Mouse (Mus musculus) heart, postnatal 4 days (tissue): ENCODE measurements around the gene Astn2. TPM values are rescaled to one million over a fixed set of nuclear protein-coding genes. Genes with fewer than 3 reads are reported as not detected.

Source experiments
- DNase-seq: peaks from one replicate; pipeline ENCODE4 v3.0.0; 2021
- total RNA-seq, 2 experiments: library from RNA; stranded (reverse); gene quantifications; 2 replicates each; pipeline ENCODE4 v1.2.3; 2021

The Astn2 gene
- total RNA-seq, 2 experiments from 2014 or later = 2.7 to 3.5 TPM

DNA sequence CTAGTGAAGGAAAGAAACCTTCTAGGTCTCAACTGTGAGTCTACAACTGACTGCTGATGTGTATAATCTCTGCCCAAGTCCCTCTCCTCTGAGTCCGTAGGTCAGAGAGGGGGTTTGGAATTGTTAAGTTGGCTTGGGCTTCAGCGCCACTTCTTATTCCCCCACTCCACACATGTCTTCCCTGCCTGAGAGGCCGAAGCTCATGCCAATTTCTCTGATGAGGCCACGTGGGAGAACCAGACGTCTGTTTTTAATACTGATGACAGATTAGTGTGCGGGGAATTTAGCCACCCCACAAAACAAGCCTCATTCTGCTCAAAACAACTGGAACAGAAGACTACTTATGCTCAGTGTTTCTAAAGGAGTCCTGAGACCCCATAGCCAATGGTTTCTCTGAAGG lies 872.8 kb downstream of the Astn2 start:
- peak; percentile 7 for DNase-seq

GRCm38 (mm10) chr4:65530901-65531300 lies 873.5 kb downstream of the Astn2 start:
- DNase-seq = no peak

DNA sequence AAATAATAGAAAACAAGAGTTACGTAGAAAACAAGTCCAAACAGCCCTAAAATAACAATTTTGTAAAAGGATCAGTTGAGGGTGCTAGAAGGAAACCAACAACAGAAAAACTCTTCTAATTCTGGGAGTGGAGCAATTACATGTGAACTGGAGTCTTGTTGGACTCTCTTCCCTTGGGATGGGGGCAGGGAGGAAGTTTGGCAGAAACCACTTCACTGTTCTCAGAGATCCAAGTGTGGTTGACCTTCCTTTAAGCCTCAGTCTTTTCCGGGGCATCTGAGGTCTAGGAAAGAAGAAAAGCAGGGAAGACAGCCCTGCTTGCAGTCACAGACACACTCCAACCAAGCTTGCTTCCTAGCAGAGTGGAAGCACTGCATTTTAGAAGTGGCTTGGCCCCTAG lies 896.3 kb downstream of the Astn2 start:
- DNase-seq = peak; percentile 44

GRCm38 (mm10) chr4:65506870-65507269 lies 897.5 kb downstream of the Astn2 start:
- DNase-seq = no peak

DNA sequence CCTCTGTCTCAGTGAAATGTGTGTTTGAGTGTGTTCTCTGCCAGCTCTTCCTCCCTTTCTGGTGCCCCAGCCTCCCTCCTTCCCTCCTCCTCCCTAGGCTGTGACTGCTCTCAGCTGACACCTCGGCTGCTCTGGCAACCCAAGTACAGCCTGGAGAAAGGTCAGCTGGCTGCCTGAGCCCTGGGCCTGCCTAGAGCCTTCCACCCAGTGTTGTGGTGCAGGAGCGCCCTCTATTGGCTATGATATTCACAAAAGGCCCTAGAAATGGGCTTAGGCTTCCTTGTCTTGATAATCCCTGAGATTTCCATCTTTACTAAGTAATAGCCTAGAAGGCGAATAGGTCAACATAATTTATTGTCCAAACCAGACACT lies 908.0 kb downstream of the Astn2 start:
- peak; percentile 90 for DNase-seq

GRCm38 (mm10) chr4:65495705-65496462 lies 908.5 kb downstream of the Astn2 start:
- no peak for DNase-seq

GRCm38 (mm10) chr4:65491541-65491940 lies 912.9 kb downstream of the Astn2 start:
- DNase-seq = no peak

DNA sequence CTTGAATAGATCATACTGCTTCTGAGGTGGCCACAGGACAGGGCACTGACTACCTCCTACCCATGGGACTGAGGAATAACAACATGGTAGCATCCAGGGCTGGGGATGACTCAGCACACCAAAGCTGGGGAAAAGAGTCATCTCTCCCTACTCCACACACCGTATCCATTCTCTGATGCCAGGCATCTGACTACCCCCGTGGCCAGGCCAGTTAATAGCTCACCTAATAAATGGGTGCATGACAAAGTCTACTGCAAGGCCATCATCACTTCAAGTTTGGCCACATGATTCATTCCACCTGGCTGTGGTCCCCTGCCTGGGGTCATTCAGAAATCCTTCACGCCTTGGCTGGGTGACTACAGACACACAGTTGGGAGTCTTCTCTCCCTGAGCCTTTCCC lies 914.7 kb downstream of the Astn2 start:
- DNase-seq = no peak

- peak; percentile 44 for DNase-seq
Observed at GRCm38 (mm10) chr4:65481632-65482031, 922.8 kb downstream of the Astn2 start.

DNA sequence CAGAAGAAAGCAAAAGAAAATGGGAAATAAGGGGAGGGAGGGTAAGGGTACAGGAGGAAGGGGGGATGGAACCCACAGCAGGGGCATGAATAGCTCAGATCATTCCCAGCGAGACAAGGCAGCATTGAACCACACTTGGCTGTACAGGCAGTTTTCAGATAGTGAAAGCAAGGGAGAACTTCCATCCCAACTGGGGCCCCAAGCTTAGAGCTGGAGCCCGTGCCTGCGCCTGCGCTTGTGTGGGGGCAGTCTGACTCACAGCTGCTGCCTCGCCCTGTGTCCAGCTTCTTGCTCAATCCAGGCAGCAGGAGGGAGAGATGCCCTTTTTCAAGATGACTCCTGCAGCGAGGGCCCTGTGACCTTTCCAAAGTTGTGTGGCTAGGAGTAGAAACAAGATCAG lies 927.3 kb downstream of the Astn2 start:
- DNase-seq = peak; percentile 60

DNA sequence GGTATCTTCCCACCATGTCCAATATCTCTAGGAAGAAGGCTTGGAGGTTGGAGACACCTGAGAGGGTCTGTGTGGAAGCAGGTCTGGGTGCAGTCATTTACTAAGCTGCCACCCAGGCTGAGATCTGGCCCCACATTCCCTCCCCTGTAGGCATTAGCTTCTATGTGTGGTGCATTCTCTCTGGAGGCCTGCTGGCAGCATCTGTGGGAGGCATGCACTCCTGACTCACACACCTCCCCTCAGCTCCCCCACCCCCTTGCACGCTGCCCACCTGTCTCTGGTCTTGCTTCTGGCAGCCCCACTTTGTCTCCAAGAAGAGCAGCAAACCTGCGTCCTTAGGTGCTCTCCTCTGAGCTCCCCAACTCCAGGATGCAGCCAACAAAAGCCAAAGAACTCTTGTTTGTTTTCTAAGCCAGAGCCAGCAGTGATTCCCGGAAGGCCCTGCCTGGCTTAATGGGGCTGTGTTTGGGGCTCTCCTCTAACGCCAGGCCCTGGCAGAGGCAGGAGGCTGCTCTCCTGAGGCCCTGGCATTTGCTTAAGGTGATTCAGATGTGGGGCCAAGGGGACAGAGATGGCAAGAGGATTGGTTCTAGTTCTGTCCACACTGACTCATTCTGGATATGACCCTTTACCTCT lies 928.4 kb downstream of the Astn2 start:
- DNase-seq = peak; percentile 10

DNA sequence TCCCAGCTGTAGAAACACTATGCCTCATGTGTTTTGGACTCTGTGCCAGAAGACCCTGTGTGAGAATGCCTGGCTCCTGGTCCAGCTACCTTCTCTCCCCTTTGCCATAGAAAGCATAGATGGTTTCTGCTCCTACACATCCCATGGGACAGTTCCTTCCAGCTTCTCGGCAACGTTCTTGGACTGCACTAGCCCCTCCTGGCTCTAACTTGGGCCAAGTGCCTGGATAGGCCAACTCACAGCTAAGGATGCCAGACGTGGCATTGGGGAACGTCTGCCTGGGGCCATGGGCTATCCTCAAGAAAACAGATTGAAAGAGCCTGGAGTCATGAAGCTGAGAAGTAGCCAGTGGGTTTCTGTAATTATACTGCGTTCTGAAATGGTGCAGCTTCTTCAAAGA lies 931.3 kb downstream of the Astn2 start:
- no peak for DNase-seq

- no peak for DNase-seq
Observed at GRCm38 (mm10) chr4:65449171-65449570, 955.2 kb downstream of the Astn2 start.

GRCm38 (mm10) chr4:65441746-65442145 lies 962.7 kb downstream of the Astn2 start:
- no peak for DNase-seq

DNA sequence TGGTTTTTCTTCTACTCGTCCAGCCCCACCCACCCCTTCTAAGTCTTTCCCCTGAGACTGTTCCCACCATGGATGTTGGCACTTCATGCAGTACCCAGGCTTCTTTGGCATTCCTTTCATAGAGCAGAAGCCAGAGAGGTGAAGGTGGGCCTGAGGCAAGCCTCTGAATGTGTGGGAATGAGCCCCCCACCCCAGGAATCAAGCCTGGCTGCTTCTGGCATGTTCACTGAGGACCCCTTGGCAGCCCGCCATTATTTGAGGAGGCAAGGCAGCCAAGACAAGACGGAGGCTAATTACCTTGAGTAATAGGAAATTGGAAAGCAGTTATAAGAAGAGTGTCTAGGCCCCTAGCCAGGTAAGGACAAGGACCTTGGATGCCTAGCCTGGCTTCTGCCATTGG lies 973.6 kb downstream of the Astn2 start:
- DNase-seq = peak; percentile 10

- DNase-seq = no peak
Observed at GRCm38 (mm10) chr4:65427480-65427879, 976.9 kb downstream of the Astn2 start.

- DNase-seq = peak; percentile 47
Observed at GRCm38 (mm10) chr4:65426437-65426836, 978.0 kb downstream of the Astn2 start.

DNA sequence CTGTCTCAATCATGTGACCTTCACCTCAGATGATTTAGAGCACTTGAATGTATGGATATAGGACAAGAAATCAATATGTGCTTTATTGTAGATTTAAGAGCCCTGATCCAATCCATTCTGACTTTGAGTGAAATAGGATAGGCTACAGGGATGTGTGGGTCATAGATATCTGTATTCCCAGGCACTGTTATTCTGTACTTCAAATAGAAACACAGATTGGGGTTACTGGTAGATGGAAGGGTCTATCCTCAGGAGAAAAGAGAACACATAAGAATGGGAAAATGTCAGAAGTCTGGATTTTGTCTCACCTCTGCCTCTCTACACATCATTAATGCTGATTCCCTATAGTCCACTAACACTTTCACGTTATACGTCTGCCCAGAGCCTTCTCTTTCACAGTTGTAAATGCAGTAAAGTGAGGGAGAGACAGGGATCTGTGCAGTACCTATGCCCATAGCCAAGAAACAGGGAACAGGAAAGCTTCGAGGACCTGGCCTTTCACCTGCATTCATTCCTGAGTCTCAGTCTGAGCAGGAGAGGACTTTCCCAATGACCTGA lies 981.3 kb downstream of the Astn2 start:
- no peak for DNase-seq

- DNase-seq = no peak
Observed at GRCm38 (mm10) chr4:65421272-65421671, 983.1 kb downstream of the Astn2 start.

DNA sequence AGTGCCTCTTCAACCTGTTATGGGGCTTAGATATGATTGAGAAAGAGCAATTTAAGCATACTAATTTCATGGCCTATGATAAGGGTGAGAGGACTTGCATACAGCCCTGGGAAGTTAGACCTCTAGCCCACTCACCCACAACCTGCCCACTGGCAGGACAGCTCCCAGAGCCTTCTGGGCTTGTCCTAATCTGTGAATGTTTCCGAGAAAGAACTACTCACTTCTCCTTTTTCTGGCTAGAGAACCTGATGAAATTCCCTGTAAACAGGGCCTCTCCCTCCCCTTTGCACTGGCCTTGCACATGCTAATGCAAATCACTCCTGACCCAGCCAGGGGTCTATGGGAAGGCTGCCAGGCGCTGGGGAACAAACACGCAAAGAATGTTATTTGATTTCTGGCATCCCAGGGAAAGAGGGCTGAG lies 983.9 kb downstream of the Astn2 start:
- DNase-seq = peak; percentile 80

DNA sequence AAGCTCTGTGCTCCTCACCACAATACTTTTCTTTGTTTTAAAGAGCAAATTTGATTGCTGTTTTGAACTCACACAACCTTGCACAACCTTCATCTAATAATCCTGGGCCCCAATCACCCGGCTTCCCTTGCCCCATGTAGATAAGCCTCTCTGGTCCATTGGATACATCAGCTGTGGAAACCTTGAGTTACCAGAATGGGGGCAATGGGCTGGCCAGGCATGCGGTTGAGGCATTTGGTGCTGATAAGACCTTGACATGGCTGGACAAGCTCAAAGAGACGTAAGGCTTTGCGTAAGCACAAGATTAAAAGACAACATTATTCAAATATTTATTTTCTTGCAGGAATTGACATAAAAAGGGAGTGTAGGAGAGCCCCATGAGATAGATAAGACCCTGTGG lies 988.9 kb downstream of the Astn2 start:
- DNase-seq = no peak

DNA sequence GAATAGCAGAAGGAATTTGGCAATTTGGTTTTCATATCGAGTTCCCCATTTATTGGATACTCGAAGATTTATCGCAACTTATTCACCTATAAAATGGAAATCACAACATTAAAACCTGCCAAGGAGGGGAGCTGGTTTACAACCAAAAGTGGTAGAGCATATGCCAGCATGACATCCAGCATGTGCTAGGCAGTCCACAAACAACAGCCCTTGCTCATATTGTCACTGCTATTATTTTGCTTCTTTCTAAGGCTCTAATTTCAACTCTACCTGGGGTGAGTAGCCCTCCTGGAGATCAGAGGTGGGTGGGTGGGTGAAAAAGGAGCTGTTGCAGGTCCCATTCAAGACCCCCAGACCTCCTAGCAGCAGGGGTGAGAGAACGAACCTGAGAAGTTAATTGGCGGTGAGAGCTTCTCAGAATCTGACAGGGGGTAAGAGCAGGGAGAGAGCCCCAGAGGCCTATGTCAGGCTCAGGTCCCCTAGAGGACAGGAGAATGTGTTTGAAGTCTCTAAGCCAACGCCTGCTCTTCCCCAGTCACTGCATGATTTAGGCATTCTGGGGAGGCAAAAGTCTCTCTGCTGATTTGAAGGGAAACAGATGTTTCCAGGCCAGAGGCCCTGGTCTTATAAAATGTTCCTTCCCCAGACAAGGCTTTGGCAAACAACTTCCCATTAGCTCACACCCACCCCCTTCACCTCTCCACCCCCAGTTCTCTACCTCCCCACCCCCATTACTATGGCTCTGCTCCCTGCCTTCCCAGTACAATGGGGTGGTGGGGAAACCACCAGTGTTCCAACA lies 1001.4 kb downstream of the Astn2 start:
- peak; percentile 17 for DNase-seq

DNA sequence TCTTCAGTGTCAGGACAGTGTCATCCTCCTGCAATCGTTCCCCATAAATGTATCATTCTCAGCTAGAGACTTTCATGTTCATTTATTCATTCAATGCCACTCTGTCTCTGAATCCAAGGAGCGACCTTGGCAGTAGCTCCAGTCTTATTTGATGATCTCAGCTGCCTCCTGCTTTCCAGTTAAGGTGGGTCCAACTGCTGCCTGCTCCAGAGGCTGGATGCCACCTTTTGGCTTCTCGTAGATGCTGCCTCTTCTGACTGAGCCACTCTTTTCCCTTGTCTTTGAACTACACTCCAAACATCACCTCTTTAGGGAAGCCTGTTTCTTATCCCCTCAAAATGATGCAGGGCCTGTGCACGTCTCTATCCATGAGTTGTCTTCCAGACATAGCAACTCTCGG lies 1002.1 kb downstream of the Astn2 start:
- DNase-seq = no peak
